Mouse (Mus musculus): ENCODE data around the gene Ern1. TPM values are rescaled to one million over a fixed set of nuclear protein-coding genes. Genes with fewer than 3 reads are reported as not detected.
"Not testable (repeated sequence)": the region's sequence is repeated elsewhere in the genome, so short reads cannot be mapped to it uniquely, and the experiment has no call there.

Ern1 gene
- polyA plus RNA-seq, 1 experiment from 2014 or later: 6.3 TPM

DNA sequence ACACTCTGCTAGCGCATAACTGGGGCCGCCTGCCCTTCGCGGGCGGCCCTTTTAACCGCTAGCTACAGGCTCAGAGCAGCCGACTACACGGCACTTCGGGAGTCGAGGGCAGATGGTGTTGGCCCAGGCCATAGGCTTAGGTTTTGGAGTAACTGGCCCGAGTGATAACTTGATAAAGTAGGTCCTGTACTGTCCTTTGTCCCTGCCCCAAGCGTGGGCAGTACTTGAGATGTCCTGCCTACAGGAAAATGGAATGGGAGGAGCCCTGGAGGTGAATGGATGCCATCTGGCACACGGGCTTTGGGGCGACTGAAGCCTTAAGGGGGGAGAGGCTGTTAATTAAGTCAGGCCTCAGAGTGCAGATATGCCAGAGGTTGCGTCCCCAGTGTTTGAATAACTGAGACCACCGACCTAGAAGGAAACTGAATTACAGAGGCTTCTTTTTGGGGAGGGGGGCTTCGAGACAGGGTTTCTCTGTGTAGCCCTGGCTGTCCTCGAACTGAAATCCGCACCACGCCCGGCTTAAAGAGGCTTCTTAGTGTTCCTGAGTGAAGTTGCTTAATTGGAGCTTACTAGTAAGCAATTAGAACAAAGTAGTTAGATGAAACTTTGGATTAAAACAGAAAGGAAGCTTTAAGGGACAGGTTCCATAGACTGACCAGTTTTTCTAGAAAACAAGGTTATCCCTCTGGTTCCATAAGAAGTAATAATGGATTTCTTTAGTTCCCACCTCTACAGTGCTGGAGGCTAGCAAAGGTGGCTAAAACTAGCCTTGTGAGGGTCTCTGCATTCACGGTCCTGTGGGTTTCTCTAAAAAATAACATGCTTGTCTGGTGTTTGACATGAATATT, 13.9 kb upstream of the Ern1 start:
- Histone ChIP-seq H3K4me2 (replicated peaks) (peak overlapping the region; percentile 77), H3K9me3 (no peaks in the 10 kb centered on the region), H3K27ac (peak overlapping the region; percentile 95), H3K27me3 (replicated peaks) (no peaks in the 10 kb centered on the region), H3K36me3 (no peaks in the 10 kb centered on the region), H3K4me3 (peak overlapping the region; percentile 90), H3K4me1 (peaks cover 7% of the 10 kb centered on the region; the same call in 1 of the 2 replicates), H3K9ac (peak overlapping the region; percentile 99)
- ATAC-seq (ENCODE audit: low FRiP score, low read depth): peak; percentile 81
- 2% methylated on average over 22 of the region's 22 CpGs for WGBS

DNA sequence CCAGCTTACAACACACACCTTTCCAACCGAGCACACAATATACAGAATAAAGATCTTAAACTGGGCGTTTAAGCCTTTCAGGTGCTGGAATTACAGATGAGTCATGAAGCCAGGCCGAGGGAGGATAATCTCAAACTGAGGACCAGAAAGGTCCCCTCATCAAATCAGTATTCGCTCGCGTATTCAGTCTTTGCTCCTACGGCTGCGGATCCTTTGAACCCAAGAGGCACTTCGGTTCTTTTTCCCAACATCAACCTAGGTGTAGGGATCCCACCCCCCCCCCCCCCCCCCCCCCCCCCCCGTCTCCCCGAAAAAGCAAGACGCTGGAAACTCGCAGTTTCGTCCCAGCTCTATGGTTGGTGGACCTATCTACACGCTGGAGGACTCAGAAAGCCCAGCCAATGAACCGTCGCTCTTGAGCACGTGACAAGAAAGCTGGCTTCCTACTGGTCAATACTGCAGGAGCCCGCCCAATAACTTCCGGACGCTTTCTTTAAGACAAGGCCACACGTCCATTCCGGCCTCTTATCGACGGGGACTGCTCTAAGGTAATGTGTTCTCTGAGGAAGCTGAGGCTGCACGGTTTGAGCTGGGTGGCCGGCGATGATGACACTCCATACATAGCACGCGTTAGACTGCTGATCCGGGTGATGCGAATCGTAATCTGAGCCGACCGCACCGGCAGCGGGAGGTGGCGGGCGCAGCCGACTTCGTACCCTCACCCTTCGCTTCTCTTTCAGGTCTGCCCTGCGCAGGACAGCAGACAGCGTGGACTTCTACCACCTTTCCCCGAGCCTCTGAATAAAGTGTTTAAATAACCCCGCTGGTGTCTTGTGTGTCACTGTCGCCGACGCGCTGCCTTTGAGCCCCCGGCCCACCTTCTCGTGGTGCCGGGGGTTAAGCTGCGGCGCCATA, 13.0 kb upstream of the Ern1 start:
- Histone ChIP-seq H3K27me3 (replicated peaks) (no peaks in the 10 kb centered on the region), H3K4me3 (peak overlapping the region; percentile 90), H3K4me1 (peaks cover 7% of the 10 kb centered on the region; the same call in 1 of the 2 replicates), H3K4me2 (replicated peaks) (peak overlapping the region; percentile 77), H3K9me3 (no peaks in the 10 kb centered on the region), H3K27ac (peak overlapping the region; percentile 95), H3K36me3 (no peaks in the 10 kb centered on the region), H3K9ac (peak overlapping the region; percentile 99)
- ATAC-seq (ENCODE audit: low FRiP score, low read depth): peak; percentile 97
- WGBS: under 1% methylated on average over 49 of the region's 55 CpGs

DNA sequence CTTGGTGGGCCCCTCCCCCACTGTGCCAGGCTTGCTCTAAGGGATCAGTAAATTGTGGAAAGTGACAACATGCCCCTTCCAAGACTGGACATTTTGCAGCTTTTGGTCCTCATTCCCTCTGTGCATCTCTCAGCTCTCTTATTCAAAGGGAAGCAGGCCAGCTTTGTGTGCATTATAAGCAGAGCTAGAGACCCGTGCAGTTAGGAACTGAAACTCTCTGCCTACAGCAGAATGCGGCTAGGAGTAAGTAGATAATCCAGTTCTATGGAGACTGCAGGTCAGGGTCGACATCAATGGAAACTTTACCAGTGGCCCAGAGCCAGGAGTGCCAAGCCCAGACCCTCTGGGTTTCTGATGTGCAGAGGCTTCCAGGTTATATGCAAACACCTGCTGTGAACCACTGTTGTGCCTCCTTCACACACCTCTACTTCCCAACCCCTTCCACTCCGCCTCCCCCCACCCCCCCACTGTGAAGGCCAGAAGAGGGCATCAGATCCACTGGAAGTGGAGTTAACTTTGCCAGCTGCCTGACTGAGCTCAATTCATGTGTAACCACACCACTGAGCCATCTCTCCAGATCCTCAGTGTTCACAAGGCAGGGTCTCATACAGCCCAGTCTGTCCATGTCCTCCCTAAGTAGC, 11.2 kb upstream of the Ern1 start:
- Histone ChIP-seq H3K9ac (no peak overlapping the region; the same call in 1 of the 2 replicates), H3K4me2 (replicated peaks) (no peak overlapping the region), H3K27ac (no peak overlapping the region), H3K4me1 (peaks cover 7% of the 10 kb centered on the region; the same call in 1 of the 2 replicates), H3K4me3 (no peak overlapping the region), H3K36me3 (no peaks in the 10 kb centered on the region), H3K9me3 (no peaks in the 10 kb centered on the region), H3K27me3 (replicated peaks) (no peaks in the 10 kb centered on the region)
- 32% methylated on average over 4 of the region's 4 CpGs for WGBS
- no peak for ATAC-seq (ENCODE audit: low FRiP score, low read depth)

DNA sequence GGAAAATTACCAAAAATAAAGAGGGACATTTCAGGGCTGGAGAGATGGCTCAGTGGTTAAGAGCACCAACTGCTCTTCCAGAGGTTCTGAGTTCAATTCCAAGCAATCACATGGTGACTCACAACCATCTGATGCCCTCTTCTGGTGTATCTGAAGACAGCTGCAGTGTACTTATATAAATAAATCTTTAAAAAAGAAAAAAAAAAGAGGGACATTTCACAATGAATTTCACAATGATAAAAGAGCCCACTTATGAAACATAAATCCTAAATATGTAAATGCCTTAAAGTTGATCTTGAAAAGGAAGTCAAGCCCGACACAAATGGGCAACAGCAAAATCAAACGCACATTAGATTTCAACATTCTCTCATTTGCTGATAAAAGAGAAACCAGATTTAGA, 10.3 kb upstream of the Ern1 start:
- WGBS: 91% methylated on average over 2 of the region's 2 CpGs
- H3K4me3 ChIP-seq: no peak overlapping the region
- H3K4me2 ChIP-seq (replicated peaks): no peak overlapping the region
- peaks cover 7% of the 10 kb centered on the region; the same call in 1 of the 2 replicates for H3K4me1 ChIP-seq
- H3K9me3 ChIP-seq: no peaks in the 10 kb centered on the region
- ATAC-seq (ENCODE audit: low FRiP score, low read depth): no peak
- no peak overlapping the region for H3K9ac ChIP-seq
- H3K36me3 ChIP-seq: no peaks in the 10 kb centered on the region
- H3K27ac ChIP-seq: no peak overlapping the region
- H3K27me3 ChIP-seq (replicated peaks): no peaks in the 10 kb centered on the region

- WGBS: 97% methylated on average over 2 of the region's 2 CpGs
- not testable (repeated sequence) for H3K27ac ChIP-seq; H3K27me3 ChIP-seq (replicated peaks); ATAC-seq (ENCODE audit: low FRiP score, low read depth); H3K36me3 ChIP-seq; H3K4me3 ChIP-seq; H3K9me3 ChIP-seq; H3K4me2 ChIP-seq (replicated peaks); H3K9ac ChIP-seq; H3K4me1 ChIP-seq
Observed at GRCm38 (mm10) chr11:106497009-106497408, 9.4 kb upstream of the Ern1 start.

DNA sequence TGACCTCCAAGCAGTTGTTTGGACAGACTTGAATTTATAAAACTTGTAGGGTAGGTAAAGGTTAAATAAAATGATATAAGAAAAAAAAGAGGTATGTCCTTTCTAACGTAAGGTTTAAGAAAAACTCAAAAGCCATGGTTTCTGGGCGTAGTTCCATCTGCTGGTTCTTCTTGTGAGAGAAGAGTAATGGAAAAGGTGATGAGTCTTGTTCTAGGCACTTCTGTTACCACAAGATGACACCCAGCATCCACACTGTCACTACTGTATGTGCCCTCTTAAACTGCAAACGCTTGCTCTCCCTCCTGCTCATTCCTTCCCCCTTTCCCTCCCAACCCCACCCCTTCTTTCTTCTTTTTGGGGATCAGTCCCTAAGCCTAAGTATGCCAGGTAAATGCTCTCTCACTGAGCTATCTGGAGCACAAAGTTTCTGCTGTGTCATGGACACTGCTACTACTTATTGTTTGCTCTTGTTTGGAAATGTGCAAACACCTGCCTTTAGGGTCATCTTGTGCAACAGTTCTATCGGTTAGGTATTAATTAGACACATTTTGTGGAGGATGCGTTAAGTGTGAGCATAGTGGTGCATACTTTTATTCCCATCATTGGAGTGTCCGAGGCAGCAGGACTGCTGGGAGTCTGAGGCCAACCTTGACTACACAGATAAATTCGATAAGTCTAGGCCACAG, 5.5 kb upstream of the Ern1 start:
- Histone ChIP-seq H3K27me3 (replicated peaks) (no peaks in the 10 kb centered on the region), H3K27ac (no peak overlapping the region), H3K9me3 (no peaks in the 10 kb centered on the region), H3K4me1 (no peaks in the 10 kb centered on the region), H3K36me3 (no peaks in the 10 kb centered on the region), H3K4me3 (no peak overlapping the region), H3K4me2 (replicated peaks) (no peak overlapping the region), H3K9ac (no peak overlapping the region)
- no peak for ATAC-seq (ENCODE audit: low FRiP score, low read depth)
- 81% methylated on average over 7 of the region's 7 CpGs for WGBS

- Histone ChIP-seq H3K9me3 (no peaks in the 10 kb centered on the region), H3K9ac (no peak overlapping the region), H3K4me2 (replicated peaks) (no peak overlapping the region), H3K4me1 (peaks cover 3% of the 10 kb centered on the region; the same call in 1 of the 2 replicates), H3K27ac (no peak overlapping the region), H3K27me3 (replicated peaks) (no peaks in the 10 kb centered on the region), H3K36me3 (no peaks in the 10 kb centered on the region), H3K4me3 (no peak overlapping the region)
- ATAC-seq (ENCODE audit: low FRiP score, low read depth): no peak
- 3% methylated on average over 3 of the region's 3 CpGs for WGBS
Observed at GRCm38 (mm10) chr11:106491393-106491792, 3.7 kb upstream of the Ern1 start.

DNA sequence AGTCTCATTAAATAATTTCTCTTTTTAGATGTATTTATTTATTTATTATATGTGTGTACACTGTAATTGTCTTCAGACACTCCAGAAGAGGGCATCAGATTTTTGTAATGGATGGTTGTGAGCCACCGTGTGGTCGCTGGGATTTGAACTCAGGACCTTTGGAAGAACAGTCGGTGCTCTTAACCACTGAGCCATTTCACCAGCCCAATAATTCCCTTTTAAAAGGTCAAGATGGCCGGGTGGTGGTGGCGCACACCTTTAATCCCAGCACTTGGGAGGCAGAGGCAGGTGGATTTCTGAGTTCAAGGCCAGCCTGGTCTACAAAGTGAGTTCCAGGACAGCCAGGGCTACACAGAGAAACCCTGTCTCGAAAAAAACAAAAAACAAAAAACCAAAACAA, 2.9 kb upstream of the Ern1 start:
- WGBS: 89% methylated on average over 6 of the region's 6 CpGs

GRCm38 (mm10) chr11:106490057-106490456, 2.4 kb upstream of the Ern1 start:
- 46% methylated on average over 10 of the region's 10 CpGs for WGBS
- Histone ChIP-seq H3K4me3 (no peak overlapping the region), H3K27ac (no peak overlapping the region), H3K9me3 (no peaks in the 10 kb centered on the region), H3K4me2 (replicated peaks) (no peak overlapping the region), H3K4me1 (peaks cover 4% of the 10 kb centered on the region; the same call in 1 of the 2 replicates), H3K9ac (no peak overlapping the region), H3K36me3 (no peaks in the 10 kb centered on the region), H3K27me3 (replicated peaks) (no peaks in the 10 kb centered on the region)
- ATAC-seq (ENCODE audit: low FRiP score, low read depth): no peak

More for the DNA sequence above, 2.9 kb upstream of the Ern1 start:
- H3K9ac ChIP-seq; H3K4me1 ChIP-seq; H3K4me2 ChIP-seq (replicated peaks); H3K36me3 ChIP-seq; H3K4me3 ChIP-seq; H3K9me3 ChIP-seq; ATAC-seq (ENCODE audit: low FRiP score, low read depth); H3K27me3 ChIP-seq (replicated peaks); H3K27ac ChIP-seq: not testable (repeated sequence)

- WGBS: 72% methylated on average over 7 of the region's 7 CpGs
- Histone ChIP-seq H3K4me2 (replicated peaks) (no peak overlapping the region), H3K9me3 (no peaks in the 10 kb centered on the region), H3K36me3 (no peaks in the 10 kb centered on the region), H3K27me3 (replicated peaks) (no peaks in the 10 kb centered on the region), H3K27ac (no peak overlapping the region), H3K4me1 (peaks cover 4% of the 10 kb centered on the region; the same call in 1 of the 2 replicates), H3K4me3 (no peak overlapping the region), H3K9ac (no peak overlapping the region)
- no peak for ATAC-seq (ENCODE audit: low FRiP score, low read depth)
Observed at GRCm38 (mm10) chr11:106489036-106489693, 1.5 kb upstream of the Ern1 start.

DNA sequence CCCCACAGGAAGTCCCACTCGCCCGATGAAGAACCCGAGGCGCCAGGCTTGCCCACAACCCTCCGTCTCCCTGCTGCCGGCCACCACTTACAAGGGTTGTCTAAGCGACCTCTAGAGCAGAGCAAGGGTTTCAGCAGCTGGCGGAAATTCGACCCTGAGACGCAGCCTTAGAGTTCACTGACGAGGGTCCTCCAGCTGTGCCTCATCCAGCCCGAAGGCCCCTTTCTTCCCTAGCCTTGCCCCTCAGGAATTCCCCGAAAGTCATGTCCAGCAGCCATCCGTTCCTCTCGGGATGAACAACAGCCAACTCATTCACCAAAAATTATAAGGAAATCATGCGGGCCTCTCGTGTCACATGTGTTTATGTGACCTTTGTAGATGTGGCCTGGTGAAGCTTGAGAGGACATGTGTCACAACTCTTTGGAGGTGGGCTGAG, 492 bp upstream of the Ern1 start:
- 13% methylated on average over 17 of the region's 17 CpGs for WGBS
- Histone ChIP-seq H3K9me3 (no peaks in the 10 kb centered on the region), H3K36me3 (no peaks in the 10 kb centered on the region), H3K9ac (no peak overlapping the region), H3K27me3 (replicated peaks) (no peaks in the 10 kb centered on the region), H3K4me1 (peaks cover 4% of the 10 kb centered on the region; the same call in 1 of the 2 replicates), H3K4me3 (peak overlapping the region; percentile 96), H3K4me2 (replicated peaks) (peak overlapping the region; percentile 88), H3K27ac (no peak overlapping the region)
- ATAC-seq (ENCODE audit: low FRiP score, low read depth): peak; percentile 62
